Mouse (Mus musculus) bone marrow, adult 2 months (tissue): ENCODE results near the gene Snu13. TPM values are rescaled to one million over a fixed set of nuclear protein-coding genes. Genes with fewer than 3 reads are reported as not detected.

Experiments
- H3K27ac ChIP-seq: fragments of 200-500 bp; 2 replicates; pipeline ENCODE4 v1.5.1; 2012; ENCODE audit warnings: low read depth, mild to moderate bottlenecking, control low read depth, inconsistent platforms, low read length; ENCODE audit not compliant: control insufficient read depth, poor library complexity, insufficient read depth
- H3K4me1 ChIP-seq: fragments of 200-500 bp; 2 replicates; pipeline ENCODE4 v1.6.1; 2011; ENCODE audit warnings: low read length; ENCODE audit not compliant: control insufficient read depth, insufficient read depth
- H3K4me3 ChIP-seq: fragments of 200-500 bp; replicated peaks from 2 replicates; pipeline ENCODE3; 2011; ENCODE audit warnings: mild to moderate bottlenecking, low read depth, low read length, control low read depth; ENCODE audit not compliant: control insufficient read depth
- CTCF ChIP-seq: fragments of 200-500 bp; IDR thresholded peaks from 2 replicates; pipeline ENCODE4 v1.5.1; 2011; ENCODE audit warnings: low read length, control low read depth; ENCODE audit not compliant: control insufficient read depth, insufficient read depth
- POLR2A ChIP-seq: fragments of 200-500 bp; IDR thresholded peaks from 2 replicates; pipeline ENCODE4 v1.6.1; 2011; ENCODE audit warnings: low read depth, mild to moderate bottlenecking, control low read depth, low read length, borderline replicate concordance; ENCODE audit not compliant: control insufficient read depth
- whole genome bisulfite sequencing: fragments of 180-500 bp; shearing (Covaris S2); methylation state at CpG from one replicate; pipeline ENCODE4 v1.1.7; 2018; 5-methylcytosine and 5-hydroxymethylcytosine counted together
- polyA plus RNA-seq: library from polyadenylated mRNA; stranded (reverse); fragments of >200 nt; gene quantifications from 2 replicates; pipeline ENCODE4 v1.2.4, GENCODE M21; 2011; ENCODE audit warnings: low replicate concordance; ENCODE audit not compliant: missing spikeins, insufficient read depth, insufficient read length

Snu13 gene
- polyA plus RNA-seq, 1 experiment = 119 TPM

GRCm38 (mm10) chr15:82040650-82041049 is 6.7 kb downstream of the Snu13 start:
- H3K4me3 ChIP-seq = no peak overlapping the region
- H3K27ac ChIP-seq = no peak overlapping the region
- H3K4me1 ChIP-seq = no peaks in the 10 kb centered on the region
- 96% methylated on average over 1 of the region's 1 CpGs for WGBS
- TF ChIP-seq CTCF (peak; percentile 91), POLR2A (no peak)

- no peaks in the 10 kb centered on the region for H3K4me1 ChIP-seq
- 71% methylated on average over 12 of the region's 12 CpGs for WGBS
- TF ChIP-seq POLR2A = no peak
- no peak for TF ChIP-seq CTCF
- H3K4me3 ChIP-seq = no peak overlapping the region
- H3K27ac ChIP-seq = no peak overlapping the region
Measured at GRCm38 (mm10) chr15:82035904-82036689, 11.3 kb downstream of the Snu13 start.

GRCm38 (mm10) chr15:82033762-82034161 is 13.6 kb downstream of the Snu13 start, which contains the start of gene Desi1:
Gene Desi1 (minus strand): TSS chr15:82033862.
- no peaks in the 10 kb centered on the region; the same call in 1 of the 2 replicates for H3K4me1 ChIP-seq
- 91% methylated on average over 4 of the region's 4 CpGs for WGBS
- H3K27ac ChIP-seq = no peak within 1 kb of the TSS

GRCm38 (mm10) chr15:82032386-82032785 is 15.0 kb downstream of the Snu13 start:
- WGBS = 75% methylated on average over 7 of the region's 7 CpGs
- H3K4me1 ChIP-seq = no peaks in the 10 kb centered on the region; the same call in 1 of the 2 replicates

More at GRCm38 (mm10) chr15:82033762-82034161, 13.6 kb downstream of the Snu13 start, which contains the start of gene Desi1:
- TF ChIP-seq CTCF = no peak
- no peak for TF ChIP-seq POLR2A
- no peak within 1 kb of the TSS for H3K4me3 ChIP-seq

GRCm38 (mm10) chr15:82027726-82028125 is 19.7 kb downstream of the Snu13 start:
- no peaks in the 10 kb centered on the region; the same call in 1 of the 2 replicates for H3K4me1 ChIP-seq

More at GRCm38 (mm10) chr15:82032386-82032785, 15.0 kb downstream of the Snu13 start:
- Histone ChIP-seq H3K4me3 (no peak overlapping the region), H3K27ac (no peak overlapping the region)
- TF ChIP-seq CTCF (no peak), POLR2A (no peak)

GRCm38 (mm10) chr15:82027276-82027675 is 20.1 kb downstream of the Snu13 start:
- TF ChIP-seq POLR2A (no peak), CTCF (no peak)
- Histone ChIP-seq H3K27ac (peak overlapping the region; percentile 62), H3K4me3 (no peak overlapping the region), H3K4me1 (no peaks in the 10 kb centered on the region; the same call in 1 of the 2 replicates)
- WGBS = 75% methylated on average over 7 of the region's 7 CpGs

More at GRCm38 (mm10) chr15:82027726-82028125, 19.7 kb downstream of the Snu13 start:
- TF ChIP-seq POLR2A = no peak
- no peak for TF ChIP-seq CTCF
- WGBS = 42% methylated on average over 7 of the region's 7 CpGs
- Histone ChIP-seq H3K27ac (peak overlapping the region; percentile 62), H3K4me3 (no peak overlapping the region)

GRCm38 (mm10) chr15:82023965-82024635 is 23.3 kb downstream of the Snu13 start:
- 68% methylated on average over 6 of the region's 6 CpGs for WGBS
- Histone ChIP-seq H3K27ac (no peak overlapping the region), H3K4me1 (no peaks in the 10 kb centered on the region; the same call in 1 of the 2 replicates), H3K4me3 (no peak overlapping the region)
- TF ChIP-seq CTCF = no peak

- Histone ChIP-seq H3K4me1 (no peaks in the 10 kb centered on the region; the same call in 1 of the 2 replicates), H3K27ac (peak overlapping the region; percentile 67), H3K4me3 (peak overlapping the region; percentile 16)
- 40% methylated on average over 13 of the region's 13 CpGs for WGBS
- TF ChIP-seq POLR2A (0 out of 2 replicates have a peak, but pooled peaks have one; percentile 14), CTCF (no peak)
Measured at GRCm38 (mm10) chr15:82022535-82023088, 24.8 kb downstream of the Snu13 start.
